Mouse (Mus musculus) heart, embryonic 16.5 days (tissue): ENCODE measurements around the gene Ranbp3. TPM values are rescaled to one million over a fixed set of nuclear protein-coding genes. Genes with fewer than 3 reads are reported as not detected.

Experiments used
- ATAC-seq: fragments of 200-750 bp; cut with Nextera tagmentation; replicated peaks from 2 replicates; pipeline ENCODE4 v1.8.0; 2017; ENCODE audit warnings: moderate number of reproducible peaks; ENCODE audit not compliant: insufficient read depth, low FRiP score; ENCODE audit errors: extremely low read depth
- H3K27ac ChIP-seq: fragments of 300-500 bp; sonication (generic); 2 replicates; pipeline ENCODE4 v1.5.1; 2014; ENCODE audit warnings: mild to moderate bottlenecking, low read length, control low read depth, moderate library complexity
- H3K27me3 ChIP-seq: fragments of 300-500 bp; sonication (generic); 2 replicates; pipeline ENCODE4 v1.6.1; 2014; ENCODE audit warnings: low read length, mixed read lengths; ENCODE audit not compliant: control insufficient read depth, insufficient read depth
- H3K36me3 ChIP-seq: fragments of 300-500 bp; sonication (generic); 2 replicates; pipeline ENCODE4 v1.6.1; 2014; ENCODE audit not compliant: control insufficient read depth, insufficient read depth
- H3K4me1 ChIP-seq: fragments of 300-500 bp; sonication (generic); 2 replicates; pipeline ENCODE4 v1.6.1; 2014; ENCODE audit warnings: low read length, mixed read lengths; ENCODE audit not compliant: control insufficient read depth, insufficient read depth
- H3K4me2 ChIP-seq: fragments of 300-500 bp; sonication (generic); 2 replicates; pipeline ENCODE4 v1.6.1; 2014; ENCODE audit warnings: low read depth, mild to moderate bottlenecking, control low read depth, low read length
- H3K4me3 ChIP-seq: fragments of 300-500 bp; sonication (generic); 2 replicates; pipeline ENCODE4 v1.5.1; 2014; ENCODE audit warnings: mild to moderate bottlenecking, control low read depth, low read length
- H3K9ac ChIP-seq: fragments of 300-500 bp; sonication (generic); 2 replicates; pipeline ENCODE4 v1.6.1; 2014; ENCODE audit warnings: low read length, control low read depth
- H3K9me3 ChIP-seq: fragments of 300-500 bp; sonication (generic); replicated peaks from 2 replicates; pipeline ENCODE4 v1.6.1; 2016; ENCODE audit warnings: low read length; ENCODE audit not compliant: control insufficient read depth
- WGBS: fragments of 180-500 bp; shearing (Covaris S2); extraction: QIAGEN DNeasy Blood & Tissue Kit; methylation state at CpG from one replicate; pipeline ENCODE4 v1.1.7; 2014; 5-methylcytosine and 5-hydroxymethylcytosine counted together
- polyA plus RNA-seq: library from polyadenylated mRNA; unstranded; fragments of >200 nt; fragmentation: Nextera tagmentation; extraction: Ambion mirVana; gene quantifications from 2 replicates; pipeline ENCODE4 v1.2.1, GENCODE M21; 2015

The Ranbp3 gene
- polyA plus RNA-seq, 1 experiment from 2014 or later = 63.1 TPM

DNA sequence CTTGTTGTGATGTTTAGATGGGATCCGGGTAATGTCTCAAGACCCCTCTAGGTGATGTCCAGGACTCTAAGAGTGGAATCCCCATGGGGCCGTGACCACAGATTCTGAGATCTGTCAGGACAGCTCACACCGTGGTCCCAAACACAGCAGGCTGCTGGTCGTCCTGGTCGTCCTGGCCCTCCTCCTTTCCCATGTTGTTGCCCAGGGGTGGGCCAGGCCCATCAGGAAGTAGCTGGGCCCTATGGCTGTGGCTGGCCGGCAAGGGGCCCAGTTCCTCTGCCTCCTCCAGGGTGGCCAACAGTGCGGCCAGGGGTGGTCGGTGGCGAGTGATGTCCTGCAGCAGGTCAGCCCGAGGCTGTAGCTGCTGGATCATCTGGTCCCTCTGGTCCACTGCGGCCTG, 42.3 kb downstream of the Ranbp3 start:
- no peaks in the 10 kb centered on the region for H3K27me3 ChIP-seq
- WGBS = 54% methylated on average over 11 of the region's 11 CpGs
- ATAC-seq = no peak
- peaks cover 18% of the 10 kb centered on the region for H3K36me3 ChIP-seq
- H3K4me1 ChIP-seq = peaks cover 22% of the 10 kb centered on the region
- no peak overlapping the region for H3K4me3 ChIP-seq
- no peaks in the 10 kb centered on the region for H3K9me3 ChIP-seq
- H3K27ac ChIP-seq = no peak overlapping the region
- H3K9ac ChIP-seq = no peak overlapping the region; the same call in 1 of the 2 replicates
- no peak overlapping the region for H3K4me2 ChIP-seq

- Histone ChIP-seq H3K27ac (peak overlapping the region; percentile 71), H3K9ac (peak overlapping the region; percentile 83), H3K4me1 (peaks cover 22% of the 10 kb centered on the region), H3K4me2 (peak overlapping the region; percentile 79), H3K4me3 (peak overlapping the region; percentile 87), H3K27me3 (no peaks in the 10 kb centered on the region), H3K36me3 (peaks cover 10% of the 10 kb centered on the region), H3K9me3 (no peaks in the 10 kb centered on the region)
- no peak for ATAC-seq
- WGBS = 25% methylated on average over 22 of the region's 22 CpGs
These were observed 43.0 kb downstream of the Ranbp3 start for GRCm38 (mm10) chr17:56715914-56716654.

GRCm38 (mm10) chr17:56716655-56717362, 43.7 kb downstream of the Ranbp3 start:
- Histone ChIP-seq H3K27me3 (no peaks in the 10 kb centered on the region), H3K36me3 (peaks cover 10% of the 10 kb centered on the region), H3K9ac (peak overlapping the region; percentile 96), H3K4me1 (peaks cover 22% of the 10 kb centered on the region), H3K9me3 (no peaks in the 10 kb centered on the region), H3K4me3 (peak overlapping the region; percentile 87), H3K4me2 (peak overlapping the region; percentile 79), H3K27ac (peak overlapping the region; percentile 85)
- under 1% methylated on average over 54 of the region's 55 CpGs for WGBS
- ATAC-seq = peak; percentile 91

DNA sequence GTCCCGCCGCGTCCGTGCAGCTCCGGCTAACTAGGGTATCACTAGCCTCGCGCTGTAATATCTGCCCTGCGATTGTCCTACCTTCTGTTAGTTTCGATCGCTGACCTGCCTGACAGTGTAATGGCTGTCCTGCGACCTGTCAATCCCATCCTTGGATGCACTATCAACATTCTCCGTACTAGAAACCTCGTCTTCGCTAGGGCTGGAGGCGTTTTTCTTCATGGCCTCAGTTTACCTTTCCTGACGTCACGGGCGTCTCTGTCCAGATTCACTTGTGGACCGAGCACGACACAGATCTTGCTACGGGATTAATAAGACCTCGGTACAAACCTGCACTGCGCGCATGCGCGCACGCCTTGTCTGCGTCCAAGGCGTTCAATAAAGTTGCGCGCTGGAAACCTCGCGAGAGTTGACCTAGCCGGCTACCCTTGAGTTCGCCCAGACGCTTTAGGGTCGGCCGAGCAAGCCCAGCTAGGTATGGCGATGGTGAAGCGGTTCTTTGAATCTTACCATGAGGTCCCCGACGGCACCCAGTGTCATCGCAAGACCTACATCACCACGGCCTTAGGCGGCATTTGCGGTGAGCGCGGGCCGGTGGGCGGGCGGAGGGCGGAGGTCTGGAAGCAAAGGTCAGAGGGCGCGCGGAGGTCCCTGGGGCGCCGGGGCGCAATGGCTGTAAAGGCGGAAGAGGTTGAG, 44.4 kb downstream of the Ranbp3 start, which contains the start of the genes Ndufa11 and Vmac:
Gene Ndufa11 (plus strand): TSS at position 405 of the 696 bp plus-strand sequence.
Gene Vmac (minus strand): TSS at position 660 of the 696 bp plus-strand sequence.
- Histone ChIP-seq H3K9me3 (no peaks in the 10 kb centered on the region), H3K27me3 (no peaks in the 10 kb centered on the region), H3K4me3 (peak within 1 kb of the TSS; percentile 87), H3K4me1 (peaks cover 22% of the 10 kb centered on the region), H3K36me3 (peaks cover 14% of the 10 kb centered on the region), H3K9ac (peak within 1 kb of the TSS; percentile 96), H3K4me2 (peak within 1 kb of the TSS; percentile 79), H3K27ac (peak within 1 kb of the TSS; percentile 85)
- peak; percentile 73 for ATAC-seq
- WGBS = under 1% methylated on average over 59 of the region's 59 CpGs

GRCm38 (mm10) chr17:56722441-56722840, 49.3 kb downstream of the Ranbp3 start:
- Histone ChIP-seq H3K27me3 (no peaks in the 10 kb centered on the region), H3K4me2 (no peak overlapping the region), H3K9ac (no peak overlapping the region; the same call in 1 of the 2 replicates), H3K36me3 (peaks cover 29% of the 10 kb centered on the region), H3K27ac (0 out of 2 replicates have a peak overlapping the region, but pooled peaks have one; percentile 27), H3K4me3 (no peak overlapping the region), H3K4me1 (peaks cover 31% of the 10 kb centered on the region), H3K9me3 (peaks cover 5% of the 10 kb centered on the region; the same call in 1 of the 2 replicates)
- ATAC-seq = no peak
- WGBS = 80% methylated on average over 5 of the region's 5 CpGs

DNA sequence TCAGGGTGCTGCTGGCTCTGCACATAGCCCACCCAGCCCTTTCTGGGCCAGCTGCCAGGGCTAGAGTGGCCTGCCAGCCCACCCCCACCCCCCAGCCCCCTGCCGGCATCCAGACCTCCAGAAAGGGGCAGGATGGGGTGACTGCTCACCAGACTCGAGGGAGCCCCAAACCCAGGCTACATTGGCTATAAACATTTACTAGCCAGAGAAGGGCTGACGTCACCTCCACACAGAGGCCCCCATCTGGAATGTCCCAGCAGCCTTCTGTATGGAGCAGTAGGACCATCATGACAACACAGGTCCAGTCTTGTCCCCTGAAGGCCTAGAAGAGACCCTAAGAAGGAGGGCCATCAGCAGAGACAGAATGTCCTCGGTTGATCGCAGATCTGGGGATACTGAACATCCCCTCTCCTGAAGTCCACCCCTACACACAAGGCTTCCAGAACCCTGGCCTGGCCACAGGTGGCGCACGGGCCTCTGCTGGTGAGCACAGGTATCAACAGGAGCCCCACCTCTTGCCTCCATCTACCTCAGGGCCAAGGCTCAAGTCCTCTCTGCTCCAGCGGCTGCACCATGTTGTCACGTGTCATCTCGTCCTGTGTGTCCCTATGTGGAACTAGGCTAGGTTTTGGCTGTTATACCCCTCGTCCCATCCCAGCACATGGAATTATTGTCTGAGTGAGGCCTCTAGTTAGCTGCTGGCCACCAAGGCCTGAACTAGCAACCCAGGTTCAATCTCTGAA, 50.5 kb downstream of the Ranbp3 start:
- H3K4me1 ChIP-seq = peaks cover 39% of the 10 kb centered on the region
- H3K9me3 ChIP-seq = peaks cover 5% of the 10 kb centered on the region; the same call in 1 of the 2 replicates
- 75% methylated on average over 11 of the region's 11 CpGs for WGBS
- H3K4me2 ChIP-seq = no peak overlapping the region
- H3K4me3 ChIP-seq = no peak overlapping the region
- no peak for ATAC-seq
- no peaks in the 10 kb centered on the region for H3K27me3 ChIP-seq
- peaks cover 29% of the 10 kb centered on the region for H3K36me3 ChIP-seq
- H3K9ac ChIP-seq = peak overlapping the region; percentile 1; the same call in 1 of the 2 replicates
- H3K27ac ChIP-seq = no peak overlapping the region

- peak overlapping the region; percentile 83 for H3K27ac ChIP-seq
- H3K36me3 ChIP-seq = peaks cover 19% of the 10 kb centered on the region
- peak overlapping the region; percentile 49 for H3K9ac ChIP-seq
- 13% methylated on average over 7 of the region's 7 CpGs for WGBS
- peaks cover 5% of the 10 kb centered on the region; the same call in 1 of the 2 replicates for H3K9me3 ChIP-seq
- H3K4me2 ChIP-seq = peak overlapping the region; percentile 52; the same call in 1 of the 2 replicates
- no peaks in the 10 kb centered on the region for H3K27me3 ChIP-seq
- peaks cover 41% of the 10 kb centered on the region for H3K4me1 ChIP-seq
- H3K4me3 ChIP-seq = no peak overlapping the region
- no peak; the same call in 1 of the 2 replicates for ATAC-seq
These were observed 54.0 kb downstream of the Ranbp3 start for GRCm38 (mm10) chr17:56727029-56727649.

GRCm38 (mm10) chr17:56727659-56728058, 54.6 kb downstream of the Ranbp3 start:
- H3K4me2 ChIP-seq = peak overlapping the region; percentile 52; the same call in 1 of the 2 replicates
- peak overlapping the region; percentile 49 for H3K9ac ChIP-seq
- peak; percentile 56; the same call in 1 of the 2 replicates for ATAC-seq
- H3K36me3 ChIP-seq = peaks cover 14% of the 10 kb centered on the region
- peak overlapping the region; percentile 83 for H3K27ac ChIP-seq
- H3K4me3 ChIP-seq = no peak overlapping the region
- H3K4me1 ChIP-seq = peaks cover 41% of the 10 kb centered on the region
- 8% methylated on average over 12 of the region's 12 CpGs for WGBS
- H3K9me3 ChIP-seq = peaks cover 5% of the 10 kb centered on the region; the same call in 1 of the 2 replicates
- no peaks in the 10 kb centered on the region for H3K27me3 ChIP-seq
